Mouse (Mus musculus): ENCODE measurements around the gene Plcb1.

DNA sequence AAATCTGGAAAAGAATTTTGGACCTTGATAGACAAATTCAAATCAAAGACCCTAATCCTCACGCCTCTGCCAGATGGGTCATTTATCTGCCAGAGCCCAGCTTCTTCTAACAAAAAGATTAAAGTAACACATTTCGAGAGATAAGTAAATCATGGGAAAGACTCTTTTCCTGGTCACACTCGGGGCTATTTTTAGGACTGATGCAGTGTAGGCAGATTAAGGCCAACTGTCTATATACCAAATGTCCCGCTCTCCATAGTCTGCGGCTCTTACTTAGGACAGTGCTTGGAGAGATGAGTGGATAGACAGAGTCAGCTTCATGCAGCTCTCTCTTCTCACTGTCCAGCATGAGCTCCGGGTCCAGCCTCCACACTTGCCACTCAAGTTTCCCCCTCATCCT lies 493.2 kb downstream of the Plcb1 start:
- TF ChIP-seq ZNF384 (IDR thresholded peaks at IDR 0.05; ENCODE audit: low read depth, low read length), result no peak
- TF ChIP-seq ZC3H11A (IDR thresholded peaks at IDR 0.05; ENCODE audit: borderline replicate concordance, low read depth, low read length), result no peak
